Mouse (Mus musculus): ENCODE results near the gene Slc25a18. TPM values are rescaled to one million over a fixed set of nuclear protein-coding genes. Genes with fewer than 3 reads are reported as not detected.
A peak's percentile ranks its signal among the peaks of the same experiment; 100 is the strongest.

The Slc25a18 gene
- polyA plus RNA-seq, 1 experiment from 2014 or later: 3.5 TPM

DNA sequence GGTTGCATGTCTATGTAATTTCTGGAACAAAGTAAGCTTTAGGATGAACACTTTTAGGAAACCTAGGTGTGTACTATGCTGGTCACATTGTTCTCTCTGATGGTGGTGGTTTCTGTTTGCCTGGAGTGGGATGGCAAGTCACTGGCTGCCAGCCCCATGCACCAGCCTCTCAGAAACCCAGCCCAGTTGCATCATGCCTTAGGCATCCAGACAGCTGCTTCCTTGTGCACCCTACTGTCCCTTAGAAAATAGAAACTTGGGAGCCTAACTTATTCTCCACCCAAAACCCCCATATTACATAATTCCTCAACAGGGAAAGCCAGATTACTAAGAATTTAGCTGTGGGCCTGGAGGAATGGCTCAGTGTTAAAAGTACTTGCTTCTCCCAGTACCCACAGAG is 1.4 kb upstream of the Slc25a18 start:
- Histone ChIP-seq H3K9ac (replicated peaks; ENCODE audit: low read depth, low read length) (no peak overlapping the region), H3K27me3 (replicated peaks; ENCODE audit: control insufficient read depth, insufficient read depth, low read length) (no peaks in the 10 kb centered on the region), H3K4me2 (ENCODE audit: low read length) (no peak overlapping the region), H3K27ac (ENCODE audit: low read length) (no peak overlapping the region), H3K9me3 (ENCODE audit: control insufficient read depth, low read length) (no peaks in the 10 kb centered on the region), H3K4me3 (replicated peaks; ENCODE audit: low read length) (no peak overlapping the region), H3K36me3 (ENCODE audit: control insufficient read depth, insufficient read depth) (0 out of 2 replicates have a peak, but pooled peaks cover 2% of the 10 kb centered on the region), H3K4me1 (replicated peaks; ENCODE audit: control insufficient read depth, insufficient read depth, low read length) (peaks cover 12% of the 10 kb centered on the region)
- no peak for ATAC-seq

- no peaks in the 10 kb centered on the region for H3K27me3 ChIP-seq (replicated peaks; ENCODE audit: control insufficient read depth, insufficient read depth, low read length)
- no peaks in the 10 kb centered on the region for H3K9me3 ChIP-seq (ENCODE audit: control insufficient read depth, low read length)
- no peak overlapping the region for H3K4me3 ChIP-seq (replicated peaks; ENCODE audit: low read length)
- H3K4me1 ChIP-seq (replicated peaks; ENCODE audit: control insufficient read depth, insufficient read depth, low read length): peaks cover 12% of the 10 kb centered on the region
- H3K4me2 ChIP-seq (ENCODE audit: low read length): no peak overlapping the region
- peak overlapping the region; percentile 43 for H3K27ac ChIP-seq (ENCODE audit: low read length)
- H3K9ac ChIP-seq (replicated peaks; ENCODE audit: low read depth, low read length): no peak overlapping the region
- 0 out of 2 replicates have a peak, but pooled peaks cover 2% of the 10 kb centered on the region for H3K36me3 ChIP-seq (ENCODE audit: control insufficient read depth, insufficient read depth)
- 34% methylated on average over 6 of the region's 6 CpGs for WGBS
- peak; percentile 41 for ATAC-seq
These were observed 385 bp downstream of the Slc25a18 start for GRCm38 (mm10) chr6:120773763-120774162.

- no peak overlapping the region for H3K4me2 ChIP-seq (ENCODE audit: low read length)
- no peaks in the 10 kb centered on the region for H3K9me3 ChIP-seq (ENCODE audit: control insufficient read depth, low read length)
- no peak overlapping the region for H3K27ac ChIP-seq (ENCODE audit: low read length)
- H3K4me3 ChIP-seq (replicated peaks; ENCODE audit: low read length): no peak overlapping the region
- H3K9ac ChIP-seq (replicated peaks; ENCODE audit: low read depth, low read length): no peak overlapping the region
- WGBS: 88% methylated on average over 3 of the region's 3 CpGs
- H3K36me3 ChIP-seq (ENCODE audit: control insufficient read depth, insufficient read depth): no peaks in the 10 kb centered on the region
- H3K27me3 ChIP-seq (replicated peaks; ENCODE audit: control insufficient read depth, insufficient read depth, low read length): no peaks in the 10 kb centered on the region
- no peak for ATAC-seq
- H3K4me1 ChIP-seq (replicated peaks; ENCODE audit: control insufficient read depth, insufficient read depth, low read length): peaks cover 12% of the 10 kb centered on the region
These were observed 2.9 kb downstream of the Slc25a18 start for GRCm38 (mm10) chr6:120776286-120776685.

DNA sequence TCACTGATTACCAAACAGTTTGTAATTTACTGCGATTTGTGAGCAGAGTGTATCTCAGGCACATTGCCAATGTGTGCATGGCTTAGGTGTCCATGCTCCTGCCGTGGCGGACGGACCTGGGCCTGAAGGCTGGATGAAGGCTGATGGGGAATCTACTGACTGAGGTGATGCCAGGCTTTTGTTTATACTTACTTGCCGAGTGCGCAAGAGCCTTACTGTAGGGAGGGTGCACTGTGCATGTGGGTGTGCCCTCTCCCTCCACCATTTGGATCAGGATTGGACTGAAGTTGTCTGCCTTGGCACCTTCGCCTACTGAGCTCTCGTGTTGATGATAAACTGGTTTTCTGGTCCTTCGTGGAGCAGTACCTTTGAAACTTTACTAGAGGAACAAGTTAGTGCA is 4.2 kb downstream of the Slc25a18 start:
- no peak for ATAC-seq
- Histone ChIP-seq H3K9ac (replicated peaks; ENCODE audit: low read depth, low read length) (no peak overlapping the region), H3K4me1 (replicated peaks; ENCODE audit: control insufficient read depth, insufficient read depth, low read length) (peaks cover 12% of the 10 kb centered on the region), H3K27ac (ENCODE audit: low read length) (no peak overlapping the region), H3K9me3 (ENCODE audit: control insufficient read depth, low read length) (no peaks in the 10 kb centered on the region), H3K4me2 (ENCODE audit: low read length) (no peak overlapping the region), H3K4me3 (replicated peaks; ENCODE audit: low read length) (no peak overlapping the region), H3K27me3 (replicated peaks; ENCODE audit: control insufficient read depth, insufficient read depth, low read length) (no peaks in the 10 kb centered on the region), H3K36me3 (ENCODE audit: control insufficient read depth, insufficient read depth) (no peaks in the 10 kb centered on the region)
- 84% methylated on average over 9 of the region's 9 CpGs for WGBS

DNA sequence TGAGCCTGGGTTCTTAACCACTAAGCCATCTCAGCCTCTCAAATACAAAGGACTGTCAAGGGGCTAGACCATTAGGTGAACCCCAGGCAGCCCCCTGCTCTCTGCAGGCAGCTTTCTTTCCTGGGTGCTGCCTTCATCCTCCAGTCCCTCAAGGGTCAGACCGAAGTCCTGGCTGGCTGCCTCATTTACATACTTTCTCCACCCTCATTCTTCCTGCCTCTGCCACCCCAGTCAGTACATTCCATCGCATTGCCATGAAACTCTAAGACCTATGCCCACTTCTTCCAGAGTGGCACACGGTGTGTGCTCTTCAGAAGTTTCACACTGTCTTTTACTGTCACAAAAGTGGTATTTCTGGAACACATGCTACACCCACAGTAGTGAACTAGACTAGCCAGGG is 4.8 kb downstream of the Slc25a18 start:
- H3K9ac ChIP-seq (replicated peaks; ENCODE audit: low read depth, low read length): no peak overlapping the region
- no peak overlapping the region for H3K4me2 ChIP-seq (ENCODE audit: low read length)
- no peak overlapping the region for H3K4me3 ChIP-seq (replicated peaks; ENCODE audit: low read length)
- ATAC-seq: no peak
- WGBS: 62% methylated on average over 3 of the region's 3 CpGs
- no peaks in the 10 kb centered on the region for H3K9me3 ChIP-seq (ENCODE audit: control insufficient read depth, low read length)
- H3K36me3 ChIP-seq (ENCODE audit: control insufficient read depth, insufficient read depth): no peaks in the 10 kb centered on the region
- no peaks in the 10 kb centered on the region for H3K27me3 ChIP-seq (replicated peaks; ENCODE audit: control insufficient read depth, insufficient read depth, low read length)
- H3K27ac ChIP-seq (ENCODE audit: low read length): no peak overlapping the region
- peaks cover 8% of the 10 kb centered on the region for H3K4me1 ChIP-seq (replicated peaks; ENCODE audit: control insufficient read depth, insufficient read depth, low read length)

DNA sequence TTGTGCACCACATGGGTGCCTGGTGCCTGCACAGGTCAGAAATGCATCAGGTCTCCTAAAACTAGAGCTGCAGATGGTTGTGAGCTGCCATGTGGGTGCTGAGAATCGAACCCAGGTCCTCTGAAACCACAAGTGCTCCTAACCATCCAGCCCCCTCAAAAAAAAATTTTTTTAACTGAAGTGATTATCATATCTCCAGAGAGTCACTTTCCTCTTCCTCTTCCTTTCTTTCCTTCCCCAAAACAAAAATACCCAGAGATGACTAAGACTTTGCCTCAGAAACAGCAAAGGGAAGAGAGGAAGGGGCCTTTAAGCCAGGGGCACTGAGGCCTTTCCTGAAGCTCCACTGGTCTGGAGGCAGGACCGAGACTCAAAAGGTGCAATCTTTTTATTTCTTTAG is 9.6 kb downstream of the Slc25a18 start:
- Histone ChIP-seq H3K9ac (replicated peaks; ENCODE audit: low read depth, low read length) (no peak overlapping the region), H3K4me3 (replicated peaks; ENCODE audit: low read length) (no peak overlapping the region), H3K36me3 (ENCODE audit: control insufficient read depth, insufficient read depth) (no peaks in the 10 kb centered on the region), H3K4me1 (replicated peaks; ENCODE audit: control insufficient read depth, insufficient read depth, low read length) (no peaks in the 10 kb centered on the region), H3K9me3 (ENCODE audit: control insufficient read depth, low read length) (no peaks in the 10 kb centered on the region), H3K4me2 (ENCODE audit: low read length) (no peak overlapping the region), H3K27ac (ENCODE audit: low read length) (no peak overlapping the region), H3K27me3 (replicated peaks; ENCODE audit: control insufficient read depth, insufficient read depth, low read length) (no peaks in the 10 kb centered on the region)
- no peak for ATAC-seq
- 85% methylated on average over 2 of the region's 2 CpGs for WGBS

DNA sequence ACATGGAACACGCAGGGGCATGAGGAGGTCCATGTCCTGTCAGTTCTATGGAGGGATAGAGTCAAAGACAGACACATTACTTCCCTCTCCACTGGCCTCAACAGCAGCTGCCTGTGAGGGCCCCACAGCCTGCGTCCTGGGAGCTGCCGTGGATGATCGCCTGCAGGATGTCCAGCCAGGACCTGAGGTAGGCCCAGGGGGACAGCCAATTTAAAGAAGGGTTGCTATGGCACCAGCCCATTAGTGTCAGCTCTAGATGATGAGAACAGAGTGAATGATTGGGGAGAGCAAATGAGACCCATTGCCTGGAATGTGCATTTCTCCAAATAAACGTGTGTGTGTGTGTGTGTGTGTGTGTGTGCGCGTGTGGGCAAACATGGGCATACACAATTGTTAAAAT is 11.0 kb downstream of the Slc25a18 start:
- Histone ChIP-seq H3K27me3 (replicated peaks; ENCODE audit: control insufficient read depth, insufficient read depth, low read length) (no peaks in the 10 kb centered on the region), H3K27ac (ENCODE audit: low read length) (no peak overlapping the region), H3K4me2 (ENCODE audit: low read length) (no peak overlapping the region), H3K36me3 (ENCODE audit: control insufficient read depth, insufficient read depth) (no peaks in the 10 kb centered on the region), H3K9me3 (ENCODE audit: control insufficient read depth, low read length) (no peaks in the 10 kb centered on the region), H3K9ac (replicated peaks; ENCODE audit: low read depth, low read length) (no peak overlapping the region), H3K4me1 (replicated peaks; ENCODE audit: control insufficient read depth, insufficient read depth, low read length) (no peaks in the 10 kb centered on the region), H3K4me3 (replicated peaks; ENCODE audit: low read length) (no peak overlapping the region)
- no peak for ATAC-seq
- WGBS: 40% methylated on average over 7 of the region's 7 CpGs

DNA sequence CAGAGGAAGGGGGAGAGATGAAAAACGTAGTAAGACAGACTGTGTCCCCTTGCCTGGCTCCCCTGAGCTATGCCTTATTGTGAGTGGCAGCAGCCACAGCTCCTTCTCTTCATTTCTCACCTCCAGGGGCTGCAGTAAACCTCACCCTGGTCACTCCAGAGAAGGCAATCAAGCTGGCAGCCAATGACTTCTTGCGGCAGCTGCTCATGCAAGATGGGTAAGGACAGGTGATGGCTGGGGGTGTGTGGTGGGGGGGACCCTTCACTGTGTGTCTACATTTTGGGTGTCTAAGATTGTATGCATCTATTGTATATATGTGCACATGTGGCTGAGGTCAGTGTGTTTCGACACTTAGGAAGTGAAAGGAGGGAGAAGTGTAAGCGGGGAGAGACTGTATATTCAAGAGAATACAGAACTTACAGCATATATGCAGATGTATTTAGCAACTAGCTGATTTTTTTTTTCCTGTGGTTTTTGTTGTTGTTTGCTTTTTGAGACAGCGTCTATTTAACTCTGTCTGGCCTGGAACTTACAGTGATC is 14.8 kb downstream of the Slc25a18 start:
- Histone ChIP-seq H3K27ac (ENCODE audit: low read length) (no peak overlapping the region), H3K36me3 (ENCODE audit: control insufficient read depth, insufficient read depth) (peaks cover 2% of the 10 kb centered on the region; the same call in 1 of the 2 replicates), H3K4me2 (ENCODE audit: low read length) (no peak overlapping the region), H3K4me3 (replicated peaks; ENCODE audit: low read length) (no peak overlapping the region), H3K9me3 (ENCODE audit: control insufficient read depth, low read length) (no peaks in the 10 kb centered on the region), H3K9ac (replicated peaks; ENCODE audit: low read depth, low read length) (no peak overlapping the region), H3K27me3 (replicated peaks; ENCODE audit: control insufficient read depth, insufficient read depth, low read length) (no peaks in the 10 kb centered on the region), H3K4me1 (replicated peaks; ENCODE audit: control insufficient read depth, insufficient read depth, low read length) (no peaks in the 10 kb centered on the region)
- ATAC-seq: no peak
- WGBS: 89% methylated on average over 5 of the region's 5 CpGs

DNA sequence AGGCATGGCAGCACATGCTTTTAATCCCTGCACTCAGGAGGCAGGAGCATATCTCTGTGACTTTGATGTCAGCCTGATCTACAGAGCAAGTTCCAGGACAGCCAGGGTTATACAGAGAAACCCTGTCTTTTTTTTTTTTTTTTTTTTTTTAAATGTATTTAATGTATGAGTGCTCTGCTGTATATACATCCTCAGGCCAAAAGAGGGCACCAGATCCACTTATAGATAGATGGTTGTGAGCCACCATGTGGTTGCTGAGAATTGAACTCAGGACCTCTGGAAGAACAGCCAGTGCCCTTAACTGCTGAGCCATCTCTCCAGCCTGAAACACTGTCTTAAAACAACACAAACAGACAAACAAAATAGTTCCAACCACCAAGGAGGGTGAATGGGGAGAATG is 15.5 kb downstream of the Slc25a18 start:
- H3K27me3 ChIP-seq (replicated peaks; ENCODE audit: control insufficient read depth, insufficient read depth, low read length): no peaks in the 10 kb centered on the region
- H3K4me2 ChIP-seq (ENCODE audit: low read length): no peak overlapping the region
- H3K36me3 ChIP-seq (ENCODE audit: control insufficient read depth, insufficient read depth): peaks cover 5% of the 10 kb centered on the region; the same call in 1 of the 2 replicates
- no peaks in the 10 kb centered on the region for H3K4me1 ChIP-seq (replicated peaks; ENCODE audit: control insufficient read depth, insufficient read depth, low read length)
- H3K4me3 ChIP-seq (replicated peaks; ENCODE audit: low read length): no peak overlapping the region
- ATAC-seq: no peak
- H3K27ac ChIP-seq (ENCODE audit: low read length): no peak overlapping the region
- H3K9me3 ChIP-seq (ENCODE audit: control insufficient read depth, low read length): no peaks in the 10 kb centered on the region
- no peak overlapping the region for H3K9ac ChIP-seq (replicated peaks; ENCODE audit: low read depth, low read length)

DNA sequence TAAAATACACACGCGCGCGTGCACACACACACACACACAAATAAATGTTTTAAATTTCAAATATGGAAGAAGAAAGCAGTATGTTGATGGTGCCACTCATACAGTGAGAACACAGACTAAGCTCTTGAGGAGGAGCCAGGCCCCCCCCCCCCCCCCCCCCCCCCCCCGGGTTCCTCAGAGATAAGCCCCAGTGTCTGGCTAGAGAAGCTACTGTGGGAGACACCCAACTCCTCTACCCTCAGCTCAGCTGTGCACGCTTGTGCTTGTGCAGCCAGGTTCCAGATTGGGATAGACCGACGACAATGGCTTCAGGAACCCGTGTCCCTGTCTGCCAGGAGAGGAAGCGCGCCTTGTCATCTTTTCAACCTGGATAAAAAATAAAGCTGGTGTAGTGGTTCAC is 16.8 kb downstream of the Slc25a18 start:
- 93% methylated on average over 10 of the region's 11 CpGs for WGBS
- Histone ChIP-seq H3K4me2 (ENCODE audit: low read length) (no peak overlapping the region), H3K9ac (replicated peaks; ENCODE audit: low read depth, low read length) (no peak overlapping the region), H3K4me1 (replicated peaks; ENCODE audit: control insufficient read depth, insufficient read depth, low read length) (no peaks in the 10 kb centered on the region), H3K27me3 (replicated peaks; ENCODE audit: control insufficient read depth, insufficient read depth, low read length) (no peaks in the 10 kb centered on the region), H3K27ac (ENCODE audit: low read length) (no peak overlapping the region), H3K36me3 (ENCODE audit: control insufficient read depth, insufficient read depth) (peaks cover 13% of the 10 kb centered on the region), H3K9me3 (ENCODE audit: control insufficient read depth, low read length) (no peaks in the 10 kb centered on the region), H3K4me3 (replicated peaks; ENCODE audit: low read length) (no peak overlapping the region)
- ATAC-seq: no peak
